ENCODE assay signal across 12 mouse cellular contexts in the genomic region with DNA sequence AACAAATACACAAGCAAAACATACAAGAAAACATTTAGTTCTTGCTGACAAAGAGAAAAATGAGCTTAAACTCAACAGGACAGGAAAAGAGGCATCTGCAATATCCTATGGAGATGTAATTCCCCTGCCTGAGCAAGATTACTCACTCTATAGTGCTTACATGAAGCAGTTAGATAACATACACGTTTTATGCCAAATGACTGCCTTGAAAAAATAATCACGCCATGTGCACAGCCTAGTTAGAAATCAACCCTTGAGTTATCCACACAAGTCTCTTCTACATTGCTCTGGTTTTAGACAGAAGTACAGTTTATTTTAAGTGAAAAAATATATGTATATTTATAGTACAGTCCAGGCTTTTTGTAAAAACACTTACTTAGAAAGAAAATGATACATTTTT.
"Had no signal": no experiment of that assay in that cellular context is flagged by ENCODE, and none has a peak within 500 bp of the region (broad histone marks: within the 10 kb centered on the region; RNA-seq: fewer than 3 reads in every experiment).

No protein-coding gene starts in this region.

- H3K4me1 ChIP-seq: limb, embryonic 10.5 days; liver, embryonic 15.5 days; neural tube, embryonic 15.5 days had no signal

- H3K4me3 ChIP-seq: limb, embryonic 10.5 days; liver, embryonic 15.5 days; midbrain, embryonic 13.5 days; neural tube, embryonic 15.5 days had no signal

- DNase-seq: kidney, adult 9 months; kidney, postnatal 36 days; layer of hippocampus, adult 9-11 months; layer of hippocampus, postnatal 36 days; lung, adult 2 months; lung, postnatal 36 days; thymus, postnatal 4 days had no signal

- H3K9ac ChIP-seq: liver, embryonic 15.5 days; midbrain, embryonic 13.5 days; neural tube, embryonic 15.5 days had no signal

- H3K27ac ChIP-seq: kidney, postnatal 0 days; limb, embryonic 10.5 days; liver, embryonic 15.5 days; midbrain, embryonic 13.5 days; neural tube, embryonic 15.5 days had no signal

- H3K27me3 ChIP-seq: liver, embryonic 15.5 days; midbrain, embryonic 13.5 days; neural tube, embryonic 15.5 days had no signal

- H3K9me3 ChIP-seq: limb, embryonic 10.5 days; liver, embryonic 15.5 days; midbrain, embryonic 13.5 days; neural tube, embryonic 15.5 days had no signal

- H3K36me3 ChIP-seq: limb, embryonic 10.5 days; liver, embryonic 15.5 days; midbrain, embryonic 13.5 days; neural tube, embryonic 15.5 days had no signal
